Mouse (Mus musculus): Measurements from ENCODE around the gene Oprd1. TPM values are rescaled to one million over a fixed set of nuclear protein-coding genes. Genes with fewer than 3 reads are reported as not detected.

Gene Oprd1
- polyA plus RNA-seq, 1 experiment from 2014 or later = 0.61 TPM

GRCm38 (mm10) chr4:132111227-132111626, 33.1 kb downstream of the Oprd1 start:
- H3K9me3 ChIP-seq = no peaks in the 10 kb centered on the region
- no peaks in the 10 kb centered on the region for H3K27me3 ChIP-seq
- H3K4me2 ChIP-seq = no peak overlapping the region
- H3K36me3 ChIP-seq = no peaks in the 10 kb centered on the region
- H3K4me1 ChIP-seq (replicated peaks) = 0 out of 2 replicates have a peak, but pooled peaks cover 3% of the 10 kb centered on the region
- no peak for ATAC-seq (ENCODE audit: low FRiP score, low read depth)
- no peak overlapping the region for H3K27ac ChIP-seq (replicated peaks)
- no peak overlapping the region for H3K9ac ChIP-seq
- no peak overlapping the region for H3K4me3 ChIP-seq
- WGBS = 22% methylated on average over 4 of the region's 4 CpGs

DNA sequence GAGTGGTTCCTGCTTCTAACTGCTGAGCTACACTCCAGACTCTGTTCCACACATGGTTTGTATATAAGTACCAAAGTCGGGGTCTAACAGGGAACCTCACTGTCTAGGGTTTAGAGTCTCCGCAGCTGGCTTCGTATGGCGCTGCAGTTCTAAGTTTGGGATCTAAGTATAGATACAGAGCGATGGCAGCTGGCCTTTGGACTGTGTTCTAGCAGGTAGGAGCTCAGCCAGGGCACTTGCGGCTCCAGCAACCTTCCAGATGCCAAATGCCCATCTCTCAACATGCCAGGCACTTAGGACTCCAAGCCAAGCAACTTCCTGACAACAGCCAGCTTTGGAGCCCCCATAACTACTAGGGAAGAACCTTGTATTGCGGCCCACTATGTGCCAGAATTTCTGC, 36.1 kb downstream of the Oprd1 start:
- 95% methylated on average over 7 of the region's 7 CpGs for WGBS
- ATAC-seq (ENCODE audit: low FRiP score, low read depth) = no peak

DNA sequence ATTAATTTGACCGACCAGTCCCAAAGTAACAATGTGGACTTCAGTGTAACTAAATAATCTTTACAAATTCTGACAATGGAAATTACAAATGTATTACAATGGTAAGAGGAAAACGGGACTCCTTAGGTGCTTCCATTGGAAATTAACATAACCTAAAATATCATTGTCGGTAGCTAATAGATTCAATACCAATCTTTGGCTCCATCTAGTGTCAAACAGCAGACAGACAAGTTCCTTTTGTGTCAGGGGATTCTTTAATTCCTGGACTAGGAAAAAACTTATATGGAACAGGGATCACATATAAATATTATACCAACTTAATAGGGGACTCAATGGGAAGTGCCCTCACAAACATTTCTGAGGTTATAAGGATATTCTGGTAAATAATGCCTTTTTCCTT, 43.1 kb downstream of the Oprd1 start:
- H3K4me3 ChIP-seq = no peak overlapping the region
- H3K9ac ChIP-seq = no peak overlapping the region
- WGBS = 34% methylated on average over 3 of the region's 3 CpGs
- no peaks in the 10 kb centered on the region for H3K9me3 ChIP-seq
- no peaks in the 10 kb centered on the region for H3K36me3 ChIP-seq
- no peaks in the 10 kb centered on the region for H3K4me1 ChIP-seq (replicated peaks)
- H3K27me3 ChIP-seq = no peaks in the 10 kb centered on the region
- H3K4me2 ChIP-seq = no peak overlapping the region
- H3K27ac ChIP-seq (replicated peaks) = no peak overlapping the region
- ATAC-seq (ENCODE audit: low FRiP score, low read depth) = no peak

More for the DNA sequence above, 36.1 kb downstream of the Oprd1 start:
- Histone ChIP-seq H3K27me3 (no peaks in the 10 kb centered on the region), H3K9ac (no peak overlapping the region), H3K4me2 (no peak overlapping the region), H3K36me3 (no peaks in the 10 kb centered on the region), H3K4me3 (no peak overlapping the region), H3K9me3 (no peaks in the 10 kb centered on the region), H3K4me1 (replicated peaks) (0 out of 2 replicates have a peak, but pooled peaks cover 3% of the 10 kb centered on the region), H3K27ac (replicated peaks) (no peak overlapping the region)

- Histone ChIP-seq H3K9me3 (no peaks in the 10 kb centered on the region), H3K4me3 (no peak overlapping the region), H3K36me3 (no peaks in the 10 kb centered on the region), H3K4me1 (replicated peaks) (no peaks in the 10 kb centered on the region), H3K27ac (replicated peaks) (no peak overlapping the region), H3K9ac (no peak overlapping the region), H3K27me3 (no peaks in the 10 kb centered on the region), H3K4me2 (no peak overlapping the region)
- ATAC-seq (ENCODE audit: low FRiP score, low read depth) = no peak
- WGBS = 77% methylated on average over 5 of the region's 5 CpGs
Observed at GRCm38 (mm10) chr4:132099548-132099947, 44.7 kb downstream of the Oprd1 start.

DNA sequence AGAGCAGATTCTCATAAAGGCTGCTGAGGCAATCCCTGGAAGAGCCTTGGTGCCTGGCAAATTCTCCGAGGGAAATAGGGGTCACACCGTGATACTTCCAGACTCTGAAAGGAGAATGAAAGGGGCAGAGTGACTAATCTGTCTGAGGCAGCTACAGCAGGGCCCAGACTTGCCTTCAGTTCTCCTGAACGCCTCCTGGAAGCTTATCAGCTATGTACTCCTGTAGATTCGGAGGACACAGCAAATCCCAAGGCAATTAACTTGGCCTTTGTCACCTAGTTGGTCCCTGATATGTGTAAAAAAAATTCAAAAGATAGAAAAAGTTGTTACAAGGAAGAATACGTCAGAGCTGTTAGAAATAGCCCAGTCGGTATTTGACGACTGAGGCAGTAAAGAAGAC, 49.2 kb downstream of the Oprd1 start:
- H3K9ac ChIP-seq = no peak overlapping the region
- no peaks in the 10 kb centered on the region for H3K36me3 ChIP-seq
- H3K27ac ChIP-seq (replicated peaks) = no peak overlapping the region
- 84% methylated on average over 7 of the region's 7 CpGs for WGBS
- ATAC-seq (ENCODE audit: low FRiP score, low read depth) = no peak
- no peaks in the 10 kb centered on the region for H3K4me1 ChIP-seq (replicated peaks)
- no peaks in the 10 kb centered on the region for H3K27me3 ChIP-seq
- no peak overlapping the region for H3K4me2 ChIP-seq
- no peak overlapping the region for H3K4me3 ChIP-seq
- no peaks in the 10 kb centered on the region for H3K9me3 ChIP-seq

- no peaks in the 10 kb centered on the region for H3K27me3 ChIP-seq
- H3K9me3 ChIP-seq = no peaks in the 10 kb centered on the region
- H3K4me3 ChIP-seq = no peak overlapping the region
- no peaks in the 10 kb centered on the region for H3K36me3 ChIP-seq
- H3K9ac ChIP-seq = no peak overlapping the region
- H3K4me1 ChIP-seq (replicated peaks) = no peaks in the 10 kb centered on the region
- H3K4me2 ChIP-seq = no peak overlapping the region
- ATAC-seq (ENCODE audit: low FRiP score, low read depth) = no peak
- H3K27ac ChIP-seq (replicated peaks) = no peak overlapping the region
- WGBS = 93% methylated on average over 5 of the region's 5 CpGs
Observed at GRCm38 (mm10) chr4:132093928-132094327, 50.4 kb downstream of the Oprd1 start.

- Histone ChIP-seq H3K4me3 (no peak overlapping the region), H3K27ac (replicated peaks) (no peak overlapping the region), H3K4me1 (replicated peaks) (no peaks in the 10 kb centered on the region), H3K36me3 (no peaks in the 10 kb centered on the region), H3K27me3 (no peaks in the 10 kb centered on the region), H3K9me3 (no peaks in the 10 kb centered on the region), H3K9ac (no peak overlapping the region), H3K4me2 (no peak overlapping the region)
- WGBS = 64% methylated on average over 6 of the region's 6 CpGs
- no peak for ATAC-seq (ENCODE audit: low FRiP score, low read depth)
Observed at GRCm38 (mm10) chr4:132093136-132093535, 51.1 kb downstream of the Oprd1 start.

DNA sequence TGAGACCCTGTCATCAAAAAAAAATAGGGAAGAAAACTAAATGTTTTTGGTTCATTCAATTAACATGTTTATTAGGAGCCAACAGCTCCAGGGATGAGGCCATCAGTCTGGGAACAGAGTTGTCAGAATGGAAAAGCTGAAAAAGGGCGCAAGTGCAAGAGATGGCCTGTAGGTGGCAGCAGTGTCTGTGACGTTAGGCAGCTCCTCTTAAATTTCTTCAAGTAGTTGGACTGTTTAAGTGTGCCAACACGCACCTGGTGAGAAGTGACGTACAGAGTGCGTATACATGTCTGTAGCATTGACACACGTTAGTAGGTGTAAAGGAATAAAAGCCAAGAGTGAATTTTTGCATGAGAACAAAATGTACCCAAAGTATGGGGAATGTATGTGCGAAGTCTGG, 55.4 kb downstream of the Oprd1 start:
- Histone ChIP-seq H3K9ac (no peak overlapping the region), H3K36me3 (no peaks in the 10 kb centered on the region), H3K4me2 (no peak overlapping the region), H3K4me1 (replicated peaks) (no peaks in the 10 kb centered on the region), H3K27me3 (no peaks in the 10 kb centered on the region), H3K27ac (replicated peaks) (no peak overlapping the region), H3K9me3 (no peaks in the 10 kb centered on the region), H3K4me3 (no peak overlapping the region)
- no peak for ATAC-seq (ENCODE audit: low FRiP score, low read depth)
- 21% methylated on average over 7 of the region's 7 CpGs for WGBS

DNA sequence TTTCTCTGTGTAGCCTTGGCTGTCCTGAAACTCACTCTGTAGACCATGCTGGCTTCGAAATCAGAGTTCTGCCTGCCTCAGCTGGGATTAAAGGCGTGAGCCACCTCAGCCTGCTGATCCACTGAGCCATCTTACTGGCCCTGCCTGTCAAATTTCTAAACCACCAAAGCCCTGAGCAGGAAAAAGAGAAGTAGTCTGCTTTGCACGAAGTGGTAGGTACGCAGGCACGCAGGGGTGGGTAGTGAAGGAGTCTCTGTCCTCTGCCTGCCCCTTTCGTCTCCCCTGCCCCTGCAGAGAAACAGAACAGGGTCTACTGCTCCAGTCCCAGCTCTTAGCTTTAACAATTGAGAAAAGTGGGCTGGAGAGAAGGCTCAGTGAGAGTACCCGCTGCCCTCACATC, 59.2 kb downstream of the Oprd1 start:
- Histone ChIP-seq H3K27me3 (no peaks in the 10 kb centered on the region), H3K4me1 (replicated peaks) (no peaks in the 10 kb centered on the region), H3K9me3 (no peaks in the 10 kb centered on the region), H3K36me3 (no peaks in the 10 kb centered on the region), H3K27ac (replicated peaks) (no peak overlapping the region), H3K4me2 (no peak overlapping the region), H3K9ac (no peak overlapping the region), H3K4me3 (no peak overlapping the region)
- 86% methylated on average over 7 of the region's 7 CpGs for WGBS
- no peak for ATAC-seq (ENCODE audit: low FRiP score, low read depth)

GRCm38 (mm10) chr4:132080492-132080983, 63.7 kb downstream of the Oprd1 start:
- Histone ChIP-seq H3K9ac (no peak overlapping the region), H3K27me3 (no peaks in the 10 kb centered on the region), H3K4me2 (no peak overlapping the region), H3K27ac (replicated peaks) (no peak overlapping the region), H3K4me1 (replicated peaks) (no peaks in the 10 kb centered on the region), H3K4me3 (no peak overlapping the region), H3K36me3 (no peaks in the 10 kb centered on the region), H3K9me3 (no peaks in the 10 kb centered on the region)
- no peak for ATAC-seq (ENCODE audit: low FRiP score, low read depth)
- WGBS = 68% methylated on average over 4 of the region's 4 CpGs

GRCm38 (mm10) chr4:132079555-132080275, 64.6 kb downstream of the Oprd1 start:
- H3K4me1 ChIP-seq (replicated peaks) = peaks cover 4% of the 10 kb centered on the region
- ATAC-seq (ENCODE audit: low FRiP score, low read depth) = no peak
- H3K4me2 ChIP-seq = peak overlapping the region; percentile 34; the same call in 1 of the 2 replicates
- H3K9me3 ChIP-seq = no peaks in the 10 kb centered on the region
- H3K4me3 ChIP-seq = no peak overlapping the region
- H3K9ac ChIP-seq = no peak overlapping the region
- H3K27me3 ChIP-seq = 0 out of 2 replicates have a peak, but pooled peaks cover under 1% of the 10 kb centered on the region
- 16% methylated on average over 19 of the region's 19 CpGs for WGBS
- H3K27ac ChIP-seq (replicated peaks) = no peak overlapping the region
- no peaks in the 10 kb centered on the region for H3K36me3 ChIP-seq

GRCm38 (mm10) chr4:132078296-132078714, 66.0 kb downstream of the Oprd1 start:
- ATAC-seq (ENCODE audit: low FRiP score, low read depth) = no peak
- no peaks in the 10 kb centered on the region for H3K36me3 ChIP-seq
- WGBS = 69% methylated on average over 7 of the region's 7 CpGs

More at GRCm38 (mm10) chr4:132078296-132078714, 66.0 kb downstream of the Oprd1 start:
- H3K27me3 ChIP-seq = 0 out of 2 replicates have a peak, but pooled peaks cover 4% of the 10 kb centered on the region
- no peaks in the 10 kb centered on the region for H3K9me3 ChIP-seq
- H3K4me2 ChIP-seq = no peak overlapping the region
- no peak overlapping the region for H3K4me3 ChIP-seq
- H3K9ac ChIP-seq = no peak overlapping the region
- peaks cover 13% of the 10 kb centered on the region for H3K4me1 ChIP-seq (replicated peaks)
- no peak overlapping the region for H3K27ac ChIP-seq (replicated peaks)
